Mouse (Mus musculus): ENCODE measurements around the gene Adgrd1.

- TF ChIP-seq CTCF (IDR thresholded peaks at IDR 0.05; ENCODE audit: low read depth) (no peak), EP300 (IDR thresholded peaks at IDR 0.05; ENCODE audit: low read depth) (no peak)
These were observed 2.3 kb upstream of the Adgrd1 start for GRCm38 (mm10) chr5:129094236-129094635.
